Mouse (Mus musculus) megakaryocyte progenitor cell, adult 5-6 weeks (primary cell): ENCODE measurements around the gene Slc17a4. TPM values are rescaled to one million over a fixed set of nuclear protein-coding genes. Genes with fewer than 3 reads are reported as not detected.

ENCODE experiments used
- ATAC-seq: replicated peaks from 2 replicates; pipeline ENCODE4 v1.8.0; 2016; ENCODE audit warnings: mild to moderate bottlenecking, moderate TSS enrichment, inconsistent platforms; ENCODE audit not compliant: poor library complexity
- total RNA-seq, 2 experiments: library from RNA; stranded (forward) in 1 of 2; stranded (reverse) in 1 of 2; fragments of 157-497, 149-512 nt in 1 of 2; fragments of 200-1000 nt in 1 of 2; gene quantifications; 2 replicates each; pipeline versions ENCODE4 v1.2.3 to v1.2.4; 2015 to 2017

Slc17a4 gene
- total RNA-seq (2015) (not detected in 2 replicates), total RNA-seq (2017) (0.33 TPM in 1 of 2 replicates, not detected in the other)

GRCm38 (mm10) chr13:23914376-23915167 lies at the start of gene Slc17a4:
Gene Slc17a4 (minus strand): TSS chr13:23915009.
- no peak for ATAC-seq

GRCm38 (mm10) chr13:23959776-23960175 lies 45.0 kb upstream of the Slc17a4 start:
- no peak for ATAC-seq

- ATAC-seq = peak; percentile 71; the same call in 1 of the 2 replicates
These were observed 36.1 kb upstream of the Slc17a4 start for GRCm38 (mm10) chr13:23950928-23951327.

- ATAC-seq = no peak
These were observed 34.9 kb upstream of the Slc17a4 start for GRCm38 (mm10) chr13:23949484-23950246.

- no peak for ATAC-seq
These were observed 31.4 kb upstream of the Slc17a4 start for GRCm38 (mm10) chr13:23946254-23946653.

GRCm38 (mm10) chr13:23942861-23943260 lies 28.1 kb upstream of the Slc17a4 start:
- ATAC-seq = no peak

- ATAC-seq = no peak
These were observed 25.5 kb upstream of the Slc17a4 start for GRCm38 (mm10) chr13:23940291-23940690.

- no peak for ATAC-seq
These were observed 23.9 kb upstream of the Slc17a4 start for GRCm38 (mm10) chr13:23938699-23939098.

- no peak for ATAC-seq
These were observed 19.4 kb upstream of the Slc17a4 start, which contains the start of gene Hist1h2aa for GRCm38 (mm10) chr13:23934211-23934520. Gene Hist1h2aa (plus strand): TSS chr13:23934462.

GRCm38 (mm10) chr13:23933421-23934210 lies 18.8 kb upstream of the Slc17a4 start, which contains the start of gene Hist1h2ba:
Gene Hist1h2ba (minus strand): TSS chr13:23934156.
- no peak for ATAC-seq

GRCm38 (mm10) chr13:23930904-23931303 lies 16.1 kb upstream of the Slc17a4 start:
- ATAC-seq = no peak

GRCm38 (mm10) chr13:23930461-23930860 lies 15.7 kb upstream of the Slc17a4 start:
- no peak for ATAC-seq

- no peak for ATAC-seq
These were observed 13.8 kb upstream of the Slc17a4 start for GRCm38 (mm10) chr13:23928637-23929036.

- no peak for ATAC-seq
These were observed 11.0 kb upstream of the Slc17a4 start for GRCm38 (mm10) chr13:23925792-23926191.

- ATAC-seq = no peak
These were observed 2.9 kb upstream of the Slc17a4 start for GRCm38 (mm10) chr13:23917674-23918073.

GRCm38 (mm10) chr13:23916132-23916531 lies 1.3 kb upstream of the Slc17a4 start:
- ATAC-seq = no peak

- ATAC-seq = peak; percentile 77
These were observed 960 bp downstream of the Slc17a4 start for GRCm38 (mm10) chr13:23913791-23914306.

- ATAC-seq = peak; percentile 63
These were observed 3.5 kb downstream of the Slc17a4 start for GRCm38 (mm10) chr13:23911335-23911734.

GRCm38 (mm10) chr13:23910121-23910520 lies 4.7 kb downstream of the Slc17a4 start:
- no peak for ATAC-seq

GRCm38 (mm10) chr13:23906906-23907305 lies 7.9 kb downstream of the Slc17a4 start:
- no peak for ATAC-seq

- peak; percentile 60 for ATAC-seq
These were observed 16.6 kb downstream of the Slc17a4 start for GRCm38 (mm10) chr13:23898242-23898641.
